ENCODE assay signal across 24 mouse cellular contexts in the genomic region with DNA sequence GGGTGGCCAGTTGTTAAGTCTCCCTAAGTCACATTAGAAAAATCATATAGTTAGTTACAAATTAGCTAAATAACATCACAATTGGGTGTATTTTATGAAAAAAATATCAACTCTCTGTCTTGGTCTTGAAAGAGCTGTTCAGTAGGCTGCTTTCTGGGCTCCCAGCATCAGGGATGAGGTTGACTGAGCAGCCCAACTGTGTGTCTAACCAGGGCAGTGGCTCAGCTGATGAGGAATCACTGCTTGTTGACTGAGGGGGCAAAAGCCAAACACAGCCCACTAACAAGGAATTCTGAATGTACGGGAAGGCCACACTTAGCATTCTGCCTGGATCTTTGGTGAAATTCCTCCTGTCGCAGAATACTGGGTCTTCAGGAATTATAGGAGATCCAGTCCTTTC. TPM values are rescaled to one million over a fixed set of nuclear protein-coding genes. Genes with fewer than 3 reads are reported as not detected.
DNase-seq lines count a peak whose midpoint lies in the region; ATAC-seq and TF ChIP-seq lines count a peak whose summit lies in the region.
"Had no signal": no experiment of that assay in that cellular context is flagged by ENCODE, and none has a peak within 500 bp of the region (broad histone marks: within the 10 kb centered on the region; RNA-seq: fewer than 3 reads in every experiment).

No protein-coding gene starts in this region.

- 83% methylated on average over 2 of the region's 2 CpGs for WGBS in hindbrain, embryonic 10.5 days
- 81% methylated on average over 2 of the region's 2 CpGs for WGBS in hindbrain, embryonic 11.5 days

- H3K9ac ChIP-seq in hindbrain, embryonic 11.5 days (ENCODE audit: low read depth, low read length) = no peak overlapping the region
- H3K9ac ChIP-seq: embryonic facial prominence, embryonic 13.5 days; embryonic facial prominence, embryonic 15.5 days; forebrain, embryonic 12.5 days had no signal

- no peak for TF ChIP-seq CTCF in C2C12 (IDR thresholded peaks at IDR 0.05; ENCODE audit: control insufficient read depth, insufficient read depth, insufficient read length)

- H3K4me3 ChIP-seq in hindbrain, embryonic 10.5 days = no peak overlapping the region
- no peak overlapping the region for H3K4me3 ChIP-seq in hindbrain, embryonic 11.5 days (ENCODE audit: low read depth, low read length)
- H3K4me3 ChIP-seq in C2C12 (ENCODE audit: insufficient read depth, poor library complexity, severe bottlenecking) = no peak overlapping the region
- no peak overlapping the region for H3K4me3 ChIP-seq in myocyte
- H3K4me3 ChIP-seq: embryonic facial prominence, embryonic 13.5 days; embryonic facial prominence, embryonic 15.5 days; erythroblast, embryonic 14.5 days; forebrain, embryonic 10.5 days; forebrain, embryonic 12.5 days had no signal

- no peak overlapping the region for H3ac ChIP-seq in C2C12 (ENCODE audit: control insufficient read depth, insufficient read length, low read depth)
- no peak overlapping the region for H3ac ChIP-seq in myocyte (ENCODE audit: control insufficient read depth, insufficient read length)

- no peaks in the 10 kb centered on the region for H3K27me3 ChIP-seq in hindbrain, embryonic 10.5 days (ENCODE audit: insufficient read depth, poor library complexity, severe bottlenecking)
- H3K27me3 ChIP-seq in hindbrain, embryonic 11.5 days (ENCODE audit: control insufficient read depth, insufficient read depth, low read length) = no peaks in the 10 kb centered on the region
- H3K27me3 ChIP-seq in C2C12 (ENCODE audit: control insufficient read depth, insufficient read depth, insufficient read length) (no peaks in the 10 kb centered on the region), myocyte (ENCODE audit: control insufficient read depth, insufficient read depth, insufficient read length) (no peaks in the 10 kb centered on the region)
- H3K27me3 ChIP-seq: embryonic facial prominence, embryonic 13.5 days; embryonic facial prominence, embryonic 15.5 days had no signal

- H3K36me3 ChIP-seq in hindbrain, embryonic 10.5 days = no peaks in the 10 kb centered on the region
- H3K36me3 ChIP-seq in hindbrain, embryonic 11.5 days (ENCODE audit: control insufficient read depth, insufficient read depth, low read length) = no peaks in the 10 kb centered on the region
- no peaks in the 10 kb centered on the region for H3K36me3 ChIP-seq in C2C12 (ENCODE audit: control insufficient read depth, insufficient read depth)
- no peaks in the 10 kb centered on the region for H3K36me3 ChIP-seq in myocyte (ENCODE audit: control insufficient read depth, insufficient read depth)
- H3K36me3 ChIP-seq: embryonic facial prominence, embryonic 13.5 days; embryonic facial prominence, embryonic 15.5 days; forebrain, embryonic 10.5 days; forebrain, embryonic 12.5 days had no signal

- H3K9me3 ChIP-seq in hindbrain, embryonic 10.5 days = no peaks in the 10 kb centered on the region
- no peaks in the 10 kb centered on the region for H3K9me3 ChIP-seq in hindbrain, embryonic 11.5 days (ENCODE audit: control insufficient read depth, low read length)
- H3K9me3 ChIP-seq: embryonic facial prominence, embryonic 13.5 days; embryonic facial prominence, embryonic 15.5 days; forebrain, embryonic 10.5 days; forebrain, embryonic 12.5 days had no signal

- H3K4me2 ChIP-seq in hindbrain, embryonic 11.5 days (replicated peaks; ENCODE audit: low read depth, low read length) = no peak overlapping the region
- H3K4me2 ChIP-seq in myocyte (ENCODE audit: low read depth) = peak overlapping the region; percentile 46
- H3K4me2 ChIP-seq: embryonic facial prominence, embryonic 13.5 days; embryonic facial prominence, embryonic 15.5 days; forebrain, embryonic 12.5 days had no signal

- H3K79me2 ChIP-seq in C2C12 (ENCODE audit: control insufficient read depth, insufficient read depth) = no peaks in the 10 kb centered on the region
- H3K79me2 ChIP-seq in myocyte (ENCODE audit: control insufficient read depth, insufficient read depth) = no peaks in the 10 kb centered on the region

- H3K4me1 ChIP-seq in hindbrain, embryonic 10.5 days (replicated peaks) = peaks cover 61% of the 10 kb centered on the region
- 0 out of 2 replicates have a peak, but pooled peaks cover 4% of the 10 kb centered on the region for H3K4me1 ChIP-seq in hindbrain, embryonic 11.5 days (replicated peaks; ENCODE audit: control insufficient read depth, insufficient read depth, low read length)

- no peak for ATAC-seq in hindbrain, embryonic 11.5 days (ENCODE audit: low FRiP score)
- ATAC-seq in megakaryocyte, adult 5-6 weeks (ENCODE audit: poor library complexity, severe bottlenecking) = no peak
- ATAC-seq: activated CD4-positive, CD25-positive, alpha-beta regulatory T cell, adult 4 months; forebrain, embryonic 14.5 days; forebrain, embryonic 16.5 days had no signal

- no peak for TF ChIP-seq POLR2A in myocyte (IDR thresholded peaks at IDR 0.05; ENCODE audit: insufficient read length, low read depth)

- no peak for DNase-seq in hindbrain, embryonic 10.5 days (ENCODE audit: low spot score)
- DNase-seq in hindbrain, embryonic 11.5 days (ENCODE audit: low spot score) = no peak
- no peak for DNase-seq in right cerebral cortex, postnatal 36 days (ENCODE audit: low spot score in 2 of 2)
- DNase-seq: adrenal gland, postnatal 10 days; adrenal gland, postnatal 25 days; B cell, adult 2 months; cerebellum, adult 11 months; cerebellum, adult 18-20 months; cerebellum, adult 8-10 months; cerebellum, adult 9-11 months; cerebellum, postnatal 14 days; cerebellum, postnatal 36 days; embryo, embryonic 11 days had no signal

- H3K27ac ChIP-seq in hindbrain, embryonic 10.5 days = peak overlapping the region; percentile 81
- no peak overlapping the region for H3K27ac ChIP-seq in hindbrain, embryonic 11.5 days (ENCODE audit: low read depth, low read length)
- H3K27ac ChIP-seq: embryonic facial prominence, embryonic 13.5 days; embryonic facial prominence, embryonic 15.5 days; forebrain, embryonic 10.5 days; forebrain, embryonic 12.5 days had no signal

- no peaks in the 10 kb centered on the region for H3K79me3 ChIP-seq in C2C12 (ENCODE audit: low read depth)

TF ChIP-seq in C2C12, 6 proteins besides CTCF, POLR2A, EP300 and RAD21:
- peak; percentile 77 for TF ChIP-seq MYOD1 (IDR thresholded peaks at IDR 0.05; ENCODE audit: control insufficient read depth, insufficient read length, low read depth)
- no peak for TF ChIP-seq FOSL1 (IDR thresholded peaks at IDR 0.05; ENCODE audit: insufficient read depth, low read length, poor library complexity, severe bottlenecking)
TF ChIP-seq in C2C12: peak in this region for 1.

TF ChIP-seq in myocyte, 11 proteins besides CTCF, POLR2A, EP300 and RAD21:
- no peak for TF ChIP-seq USF1 (IDR thresholded peaks at IDR 0.05; ENCODE audit: low read depth)
- no peak for TF ChIP-seq E2F4 (IDR thresholded peaks at IDR 0.05; ENCODE audit: insufficient read depth)
- TF ChIP-seq MAX (IDR thresholded peaks at IDR 0.05; ENCODE audit: low read depth) = no peak
- TF ChIP-seq POLR2AphosphoS2 (IDR thresholded peaks at IDR 0.05; ENCODE audit: insufficient read length, low read depth) = no peak
- TF ChIP-seq TCF12 (IDR thresholded peaks at IDR 0.05; ENCODE audit: insufficient read depth, poor library complexity, severe bottlenecking) = no peak
- TF ChIP-seq MYOD1 (IDR thresholded peaks at IDR 0.05; ENCODE audit: control insufficient read depth in 1 of 3, insufficient read length in 2 of 3, low read depth in 2 of 3) = peak in 2 of 3 experiments; percentile 43 to 50
- TF ChIP-seq TCF3 (IDR thresholded peaks at IDR 0.05; ENCODE audit: insufficient read length, low read depth) = no peak
- TF ChIP-seq SRF (IDR thresholded peaks at IDR 0.05; ENCODE audit: control insufficient read depth, insufficient read length, low read depth) = no peak
TF ChIP-seq in myocyte: peak in this region for 1.

RNA-seq across cellular contexts. Expression of a gene that starts 54.4 kb away (rescaled TPM):
- 105 and 137 TPM in 2 replicates for polyA plus RNA-seq in hindbrain, embryonic 10.5 days (2016; fragmentation: Nextera tagmentation; extraction: Ambion mirVana)
- 108 and 112 TPM in 2 replicates for polyA plus RNA-seq in hindbrain, embryonic 11.5 days (2014; fragmentation: Nextera tagmentation; extraction: Ambion mirVana)
- polyA plus RNA-seq in C2C12 (2012; fragmentation: generic; extraction: Trizol) = 24.1 TPM
- 13.0 TPM for polyA plus RNA-seq in myocyte (2012; fragmentation: generic; extraction: Trizol)
- total RNA-seq in megakaryocyte, adult 5-6 weeks (2015) = 12.1 and 13.2 TPM in 2 replicates
- total RNA-seq in megakaryocyte, adult 5-6 weeks (2017) = 20.2 and 40.0 TPM in 2 replicates

RNA-seq across cellular contexts. Expression of a gene that starts 54.9 kb away (rescaled TPM):
- 6.7 and 9.6 TPM in 2 replicates for polyA plus RNA-seq in hindbrain, embryonic 10.5 days (2016; fragmentation: Nextera tagmentation; extraction: Ambion mirVana)
- polyA plus RNA-seq in hindbrain, embryonic 11.5 days (2014; fragmentation: Nextera tagmentation; extraction: Ambion mirVana) = 4.0 and 4.3 TPM in 2 replicates
- polyA plus RNA-seq in C2C12 (2012; fragmentation: generic; extraction: Trizol) (0.53 TPM), myocyte (2012; fragmentation: generic; extraction: Trizol) (0.84 TPM)
- total RNA-seq in megakaryocyte, adult 5-6 weeks (2015) = 0.48 TPM in 1 of 2 replicates, not detected in the other
- 0.40 TPM in 1 of 2 replicates, not detected in the other for total RNA-seq in megakaryocyte, adult 5-6 weeks (2017)
